24 mouse cellular contexts compared by ENCODE assay signal in genomic region chr1:176039923-176040322, GRCm38 (mm10).
DNase-seq lines count a peak whose midpoint lies in the region; ATAC-seq and TF ChIP-seq lines count a peak whose summit lies in the region.
"Had no signal": no experiment of that assay in that cellular context is flagged by ENCODE, and none has a peak within 500 bp of the region (broad histone marks: within the 10 kb centered on the region; RNA-seq: fewer than 3 reads in every experiment).

No protein-coding gene starts in this region.

- 60% methylated on average over 3 of the region's 3 CpGs for WGBS in lung, embryonic 15.5 days
- WGBS in lung, postnatal 0 days: 52% methylated on average over 3 of the region's 3 CpGs
- WGBS in lung, adult 2 months: 64% methylated on average over 3 of the region's 3 CpGs

- no peak for TF ChIP-seq CTCF in lung, postnatal 0 days (IDR thresholded peaks at IDR 0.05)
- TF ChIP-seq CTCF in lung, adult 2 months (IDR thresholded peaks at IDR 0.05; ENCODE audit: insufficient read depth, low read length): no peak

- no peaks in the 10 kb centered on the region for H3K36me3 ChIP-seq in lung, embryonic 15.5 days
- no peaks in the 10 kb centered on the region for H3K36me3 ChIP-seq in lung, postnatal 0 days (ENCODE audit: insufficient read depth, low read length)
- H3K36me3 ChIP-seq: embryonic facial prominence, embryonic 13.5 days; embryonic facial prominence, embryonic 15.5 days; forebrain, embryonic 10.5 days; forebrain, embryonic 12.5 days had no signal

- no peak overlapping the region for H3K4me3 ChIP-seq in lung, embryonic 15.5 days
- H3K4me3 ChIP-seq in lung, postnatal 0 days (ENCODE audit: low read depth, low read length): no peak overlapping the region
- H3K4me3 ChIP-seq in lung, adult 2 months (replicated peaks; ENCODE audit: extremely low read depth, low read depth, low read length): no peak overlapping the region
- H3K4me3 ChIP-seq: embryonic facial prominence, embryonic 13.5 days; embryonic facial prominence, embryonic 15.5 days; erythroblast, embryonic 14.5 days; forebrain, embryonic 10.5 days; forebrain, embryonic 12.5 days had no signal

- ATAC-seq in lung, embryonic 15.5 days (ENCODE audit: borderline replicate concordance, extremely low read depth, low FRiP score, low TSS enrichment): no peak
- peak; percentile 52; the same call in 1 of the 2 replicates for ATAC-seq in lung, postnatal 0 days
- ATAC-seq: forebrain, embryonic 14.5 days; forebrain, embryonic 16.5 days had no signal

- H3K27ac ChIP-seq in lung, embryonic 15.5 days: peak overlapping the region; percentile 7; the same call in 1 of the 2 replicates
- H3K27ac ChIP-seq in lung, postnatal 0 days (ENCODE audit: low read length): no peak overlapping the region
- H3K27ac ChIP-seq: embryonic facial prominence, embryonic 13.5 days; embryonic facial prominence, embryonic 15.5 days; forebrain, embryonic 10.5 days; forebrain, embryonic 12.5 days had no signal

- peak; percentile 21; the same call in 1 of the 2 replicates for TF ChIP-seq EP300 in lung, postnatal 0 days (IDR thresholded peaks at IDR 0.05)

- no peak overlapping the region for H3K9ac ChIP-seq in lung, embryonic 15.5 days
- H3K9ac ChIP-seq in lung, postnatal 0 days (replicated peaks; ENCODE audit: low read depth): no peak overlapping the region
- H3K9ac ChIP-seq: embryonic facial prominence, embryonic 13.5 days; embryonic facial prominence, embryonic 15.5 days; forebrain, embryonic 12.5 days had no signal

- no peak for DNase-seq in lung, postnatal 25 days (ENCODE audit: low spot score)
- DNase-seq in lung, postnatal 0 days (ENCODE audit: low spot score): peak; percentile 21
- no peak for DNase-seq in lung, adult 2 months
- DNase-seq in R1 (ENCODE audit: low read depth, low spot score): peak; percentile 25
- peak; percentile 4 for DNase-seq in ZHBTc4 (ENCODE audit: low read depth, low spot score)
- no peak for DNase-seq in layer of hippocampus, adult 9-11 months
- DNase-seq: adrenal gland, adult 2 months; adrenal gland, postnatal 10 days; adrenal gland, postnatal 25 days; cerebellum, adult 11 months; cerebellum, adult 18-20 months; cerebellum, adult 8-10 months; cerebellum, adult 9-11 months; cerebellum, postnatal 14 days; cerebellum, postnatal 36 days; embryo, embryonic 11 days had no signal

- H3K4me2 ChIP-seq in lung, embryonic 15.5 days: no peak overlapping the region
- no peak overlapping the region for H3K4me2 ChIP-seq in lung, postnatal 0 days (replicated peaks; ENCODE audit: low read depth, low read length)
- H3K4me2 ChIP-seq: embryonic facial prominence, embryonic 13.5 days; embryonic facial prominence, embryonic 15.5 days; forebrain, embryonic 12.5 days had no signal

- no peaks in the 10 kb centered on the region for H3K27me3 ChIP-seq in lung, embryonic 15.5 days
- H3K27me3 ChIP-seq in lung, postnatal 0 days (replicated peaks; ENCODE audit: insufficient read depth, low read length): no peaks in the 10 kb centered on the region
- H3K27me3 ChIP-seq: embryonic facial prominence, embryonic 13.5 days; embryonic facial prominence, embryonic 15.5 days; forebrain, embryonic 12.5 days had no signal

- no peak for TF ChIP-seq POLR2A in lung, adult 2 months (IDR thresholded peaks at IDR 0.05; ENCODE audit: borderline replicate concordance, extremely low read depth, low read depth, low read length)

- no peaks in the 10 kb centered on the region for H3K4me1 ChIP-seq in lung, embryonic 15.5 days
- H3K4me1 ChIP-seq in lung, postnatal 0 days (ENCODE audit: insufficient read depth, low read depth, low read length): no peaks in the 10 kb centered on the region
- H3K4me1 ChIP-seq in lung, adult 2 months (ENCODE audit: control insufficient read depth, insufficient read depth, low read length): no peaks in the 10 kb centered on the region
- H3K4me1 ChIP-seq: embryonic facial prominence, embryonic 13.5 days; embryonic facial prominence, embryonic 15.5 days had no signal

- H3K9me3 ChIP-seq in lung, embryonic 15.5 days: no peaks in the 10 kb centered on the region
- no peaks in the 10 kb centered on the region for H3K9me3 ChIP-seq in lung, postnatal 0 days (ENCODE audit: low read length)
- H3K9me3 ChIP-seq: embryonic facial prominence, embryonic 13.5 days; embryonic facial prominence, embryonic 15.5 days; forebrain, embryonic 10.5 days; forebrain, embryonic 12.5 days had no signal

Comparison
In these comparisons a context has a peak if more than half of its experiments do, and no peak if none do; other contexts are left out.
1. DNase-seq: peak in lung, postnatal 0 days (single experiment), R1 (single experiment) and ZHBTc4 (single experiment); none in lung, postnatal 25 days (single experiment), lung, adult 2 months (single experiment) and layer of hippocampus, adult 9-11 months (single experiment).